Mouse (Mus musculus): ENCODE results near the gene Otop1.

Gene Otop1

DNA sequence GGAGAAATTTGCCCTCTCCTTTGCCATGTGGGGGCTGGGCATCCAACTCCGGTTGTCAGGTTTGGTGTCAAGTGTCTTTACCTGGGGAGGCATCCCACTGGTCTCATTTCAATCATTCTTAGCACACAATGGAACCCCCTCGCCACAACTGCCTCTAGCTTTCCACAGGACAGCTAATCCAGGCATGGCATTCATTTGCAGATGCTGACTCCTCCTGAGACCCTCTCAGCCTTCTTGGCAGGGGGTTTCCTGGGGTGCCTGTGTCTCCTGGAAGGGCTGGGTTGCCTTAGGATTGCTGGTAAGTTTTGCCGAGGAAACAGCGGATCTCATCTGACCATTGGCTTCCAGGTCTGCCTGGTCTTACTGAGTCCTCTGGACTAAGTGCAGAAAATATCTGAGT lies at the start of gene Otop1:
Gene Otop1, plus strand, starts transcription at position 202 of the 400 bp plus-strand sequence.
- no peak for DNase-seq (ENCODE audit: low spot score in 2 of 2)

DNA sequence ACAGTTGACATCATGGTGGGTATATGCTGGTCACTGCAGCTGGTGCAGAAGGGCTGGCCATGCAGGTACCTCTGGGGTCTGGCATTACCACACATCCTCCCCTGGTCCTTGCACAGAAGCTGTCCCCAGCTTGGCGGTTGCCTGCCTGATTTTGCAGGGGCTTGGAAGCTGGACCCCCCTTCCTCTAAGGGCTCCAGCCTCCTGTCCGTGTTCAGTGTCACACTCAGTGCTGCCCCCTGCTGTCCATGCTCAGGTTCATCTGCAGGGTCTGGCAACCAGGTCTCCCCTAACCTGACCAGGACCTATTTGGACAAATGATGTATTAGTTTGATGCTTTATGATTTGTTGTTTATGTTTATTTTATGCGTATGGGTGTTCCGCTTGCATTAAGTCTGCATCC lies 40.4 kb upstream of the Otop1 start:
- peak; percentile 31 to 65 for DNase-seq (ENCODE audit: low spot score in 2 of 2)

DNA sequence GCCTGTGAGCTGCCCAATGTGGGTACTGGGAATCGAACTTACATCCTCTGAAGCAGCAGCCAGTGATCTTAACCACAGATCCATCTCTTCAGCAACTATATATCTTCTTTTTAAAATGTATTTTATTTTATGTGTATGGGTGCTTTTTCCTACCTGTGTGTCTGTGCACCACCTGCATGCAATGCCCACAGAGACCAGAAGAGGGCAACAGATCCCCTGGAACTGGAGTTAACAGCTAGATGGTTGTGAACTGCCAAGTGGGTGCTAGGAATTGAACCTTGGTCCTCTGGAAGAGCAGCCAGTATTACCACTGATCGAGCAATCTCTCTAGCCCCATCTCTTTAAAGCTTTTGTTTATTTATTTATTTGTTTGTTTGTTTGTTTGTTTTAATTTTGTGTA lies 39.1 kb upstream of the Otop1 start:
- DNase-seq (ENCODE audit: low spot score in 2 of 2), result no peak

DNA sequence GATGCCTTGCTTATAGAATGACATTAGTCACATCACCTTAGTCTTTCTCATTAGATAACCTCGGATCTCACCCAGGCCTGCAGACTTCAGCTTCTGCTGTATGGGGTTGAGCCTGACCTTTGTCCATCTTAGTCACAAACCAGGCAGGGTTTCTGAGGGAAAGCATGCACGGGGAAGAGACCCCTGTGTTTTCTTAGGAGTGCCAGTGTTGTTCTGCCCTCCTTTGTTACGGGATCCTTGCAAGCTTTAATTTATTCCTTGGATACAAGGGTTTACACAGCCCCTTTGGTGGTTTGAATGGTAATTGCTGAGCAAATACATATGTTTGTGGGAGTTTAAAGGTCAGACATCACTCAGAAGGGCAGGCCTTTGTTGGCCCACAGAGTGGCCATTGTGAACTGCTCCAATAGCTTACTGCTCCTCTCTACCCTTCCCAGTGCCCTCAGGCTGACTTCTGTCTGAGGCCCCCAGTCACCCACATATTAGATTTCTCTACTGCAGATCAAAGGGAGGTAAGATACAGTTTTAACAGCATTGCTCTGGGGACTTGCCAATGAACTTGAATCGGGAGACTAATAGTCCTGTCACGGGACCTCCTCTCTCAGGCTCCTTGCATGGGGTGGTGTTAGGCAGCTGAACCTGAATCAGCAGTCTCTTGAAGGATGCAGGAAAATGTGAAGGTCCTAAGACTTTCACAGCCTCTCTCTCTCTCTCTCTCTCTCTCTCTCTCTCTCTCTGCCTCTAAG lies 34.9 kb upstream of the Otop1 start:
- DNase-seq (ENCODE audit: low spot score in 2 of 2), result no peak

DNA sequence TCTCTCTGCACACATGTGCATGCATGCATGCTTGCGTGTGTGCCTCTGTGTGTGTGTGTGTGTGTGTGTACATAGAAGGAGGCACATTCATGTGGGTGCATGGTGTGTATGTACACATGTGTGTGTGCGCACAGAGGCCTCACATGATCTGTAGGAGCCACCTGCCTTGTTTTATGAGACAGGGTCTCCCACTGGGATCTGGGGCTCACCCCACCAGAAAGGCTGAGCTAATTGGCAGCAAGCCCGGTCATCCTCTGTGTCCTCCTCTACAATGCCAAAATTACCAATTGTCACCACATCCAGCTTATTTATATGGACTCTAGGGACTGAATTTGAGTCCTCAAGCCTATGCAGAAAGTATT lies 34.3 kb upstream of the Otop1 start:
- DNase-seq (ENCODE audit: low spot score in 2 of 2), result no peak

DNA sequence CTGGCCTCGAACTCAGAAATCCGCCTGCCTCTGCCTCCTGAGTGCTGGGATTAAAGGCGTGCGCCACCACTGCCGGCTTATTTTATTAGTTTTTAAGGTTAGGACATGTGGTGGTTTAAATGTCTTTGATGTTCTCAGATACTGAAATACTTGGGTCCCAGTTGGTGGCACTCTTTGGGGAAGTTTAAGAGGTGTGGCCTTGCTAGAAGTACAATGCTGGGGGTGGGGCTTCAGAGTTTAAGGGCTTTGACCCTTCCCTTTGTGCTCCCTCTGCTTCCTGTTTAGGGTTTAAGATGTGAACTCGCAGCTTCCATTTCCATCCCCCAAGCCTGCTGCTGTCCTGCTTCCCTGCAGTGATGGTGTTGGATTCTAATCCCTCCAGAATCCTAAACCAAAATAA lies 33.8 kb upstream of the Otop1 start:
- no peak for DNase-seq (ENCODE audit: low spot score in 2 of 2)

DNA sequence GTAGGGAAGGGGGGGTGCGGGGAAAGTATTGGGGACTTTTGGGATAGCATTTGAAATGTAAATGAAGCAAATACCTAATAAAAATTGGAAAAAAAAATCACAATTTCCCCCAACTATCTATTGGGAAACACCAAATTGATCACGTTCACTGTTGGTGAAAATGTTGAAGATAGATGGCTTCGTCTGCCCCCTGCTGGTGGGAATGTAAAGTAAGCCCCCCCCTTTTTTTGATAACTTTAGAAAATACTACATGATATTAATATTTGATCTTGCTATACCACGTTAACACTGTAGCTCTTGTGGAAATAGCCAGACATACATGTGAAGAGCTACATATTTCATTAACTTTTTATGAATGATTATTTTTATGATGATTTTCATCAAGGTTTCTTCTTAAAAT lies 20.6 kb upstream of the Otop1 start:
- DNase-seq (ENCODE audit: low spot score in 2 of 2), result no peak

DNA sequence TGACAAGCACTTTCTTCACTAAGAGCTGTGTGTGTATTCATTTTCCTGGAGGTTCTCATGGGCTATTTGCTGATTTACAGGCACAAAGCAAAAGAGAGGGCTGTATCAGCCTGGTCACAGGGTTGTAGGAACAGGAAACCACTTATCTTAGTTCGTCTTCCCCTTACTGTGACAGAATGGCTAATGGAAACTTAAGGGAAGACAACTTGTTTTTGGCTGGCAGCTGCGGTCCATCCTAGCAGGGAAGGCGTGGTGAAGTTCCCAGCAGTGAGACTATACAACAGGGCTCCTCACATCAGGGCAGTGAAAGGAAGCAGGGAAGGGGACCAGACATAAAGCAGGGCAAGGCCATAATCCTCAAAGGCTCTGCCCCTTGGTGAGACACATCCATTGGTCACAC lies 20.1 kb upstream of the Otop1 start:
- no peak for DNase-seq (ENCODE audit: low spot score in 2 of 2)

DNA sequence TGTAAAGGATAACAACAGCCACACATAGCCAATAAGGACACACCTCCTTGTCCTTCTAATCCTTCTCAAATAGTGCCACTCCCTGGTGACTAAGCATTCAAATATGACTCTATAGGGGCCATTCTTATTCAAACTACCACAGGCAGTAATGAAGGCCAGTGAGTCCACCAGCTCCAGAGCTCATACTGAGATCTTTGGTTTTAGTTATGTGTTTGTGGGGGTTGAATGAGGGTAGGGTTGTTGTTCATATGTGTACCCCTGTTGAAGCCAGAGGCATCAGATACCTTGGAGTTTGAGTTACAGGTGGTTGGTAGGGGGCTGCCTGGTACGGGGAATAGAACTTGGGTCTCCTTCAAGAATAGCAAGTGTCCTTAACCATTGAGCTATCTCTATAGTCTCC lies 19.2 kb upstream of the Otop1 start:
- no peak for DNase-seq (ENCODE audit: low spot score in 2 of 2)

DNA sequence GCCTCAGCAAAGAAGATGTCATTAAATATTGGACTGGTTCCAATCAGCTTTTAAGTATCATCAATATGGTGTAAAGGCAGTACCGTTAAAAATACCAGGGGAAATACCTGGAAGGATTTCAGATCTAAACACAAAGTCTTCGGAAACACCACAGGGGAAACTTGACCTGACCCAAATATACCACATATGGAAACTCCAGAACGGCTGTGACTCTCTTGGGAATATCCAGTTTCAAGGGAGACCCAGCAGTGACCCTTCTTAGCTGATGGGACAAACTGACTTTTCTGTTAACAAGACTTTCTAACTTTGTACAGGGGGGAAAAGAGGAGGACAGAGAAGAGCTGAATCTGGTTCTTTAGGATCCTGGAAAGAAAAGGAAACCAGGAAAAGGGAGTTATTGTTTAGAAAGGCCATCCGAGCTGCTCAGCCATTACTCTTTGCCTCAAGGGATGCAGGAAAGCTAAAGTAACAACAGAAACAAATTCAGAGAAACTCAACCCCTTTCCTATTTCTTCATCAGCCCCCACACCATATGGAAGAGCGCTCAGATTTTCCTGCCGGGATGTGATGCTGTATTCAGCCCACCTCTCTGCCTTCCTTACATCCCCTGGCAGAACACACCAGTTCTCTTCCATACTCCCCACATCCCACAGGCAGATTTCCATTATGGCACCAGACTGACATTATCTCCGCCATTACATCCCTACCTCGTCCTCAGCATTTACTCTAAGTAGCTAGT lies 17.6 kb upstream of the Otop1 start:
- no peak for DNase-seq (ENCODE audit: low spot score in 2 of 2)

DNA sequence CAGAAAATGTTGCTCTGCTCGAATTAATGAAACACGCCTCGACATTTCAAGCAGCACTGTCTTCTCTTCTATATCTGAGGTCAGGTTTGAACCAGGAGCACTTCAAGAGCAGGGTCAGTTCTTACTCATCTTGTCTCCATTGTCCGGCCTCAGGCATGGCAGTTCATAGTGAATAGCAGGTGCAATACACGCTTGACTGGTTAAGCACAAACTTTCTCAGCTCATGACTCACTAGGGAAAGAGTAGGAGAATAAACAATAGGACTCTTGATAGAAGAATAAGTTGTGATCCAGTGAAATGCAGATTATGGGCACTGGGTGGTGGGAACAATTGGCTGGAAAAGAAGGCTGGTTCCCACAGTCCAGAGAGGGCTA lies 17.0 kb upstream of the Otop1 start:
- DNase-seq (ENCODE audit: low spot score in 2 of 2), result no peak

DNA sequence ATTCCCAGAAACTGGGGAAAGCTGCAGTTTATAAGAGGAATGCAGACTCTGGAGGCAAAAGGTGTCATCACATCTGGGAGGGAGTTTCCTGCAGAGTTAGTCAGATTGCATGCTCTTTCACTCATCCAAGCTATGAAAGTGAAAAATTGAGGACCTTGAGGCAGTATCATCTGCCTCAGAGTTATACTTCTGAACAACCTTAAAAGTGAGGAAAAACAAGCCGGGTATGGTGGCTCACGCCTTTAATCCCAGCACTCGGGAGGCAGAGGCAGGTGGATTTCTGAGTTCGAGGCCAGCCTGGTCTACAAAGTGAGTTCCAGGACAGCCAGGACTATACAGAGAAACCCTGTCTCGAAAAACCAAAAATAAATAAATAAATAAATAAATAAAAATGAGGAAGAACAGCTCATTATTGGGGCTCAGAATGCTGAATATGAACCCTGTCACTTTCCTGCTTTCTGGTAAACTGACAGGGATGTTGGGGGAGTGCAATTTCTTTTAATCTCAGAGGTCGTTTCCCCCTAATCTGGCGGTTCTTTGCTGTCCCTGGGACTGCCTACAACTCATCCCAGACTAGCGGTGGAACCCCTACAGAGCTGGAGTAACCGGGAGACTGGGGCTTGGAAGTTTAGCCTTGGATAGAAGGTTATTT lies 16.2 kb upstream of the Otop1 start:
- peak in 1 of 2 experiments; percentile 8 for DNase-seq (ENCODE audit: low spot score in 2 of 2)

DNA sequence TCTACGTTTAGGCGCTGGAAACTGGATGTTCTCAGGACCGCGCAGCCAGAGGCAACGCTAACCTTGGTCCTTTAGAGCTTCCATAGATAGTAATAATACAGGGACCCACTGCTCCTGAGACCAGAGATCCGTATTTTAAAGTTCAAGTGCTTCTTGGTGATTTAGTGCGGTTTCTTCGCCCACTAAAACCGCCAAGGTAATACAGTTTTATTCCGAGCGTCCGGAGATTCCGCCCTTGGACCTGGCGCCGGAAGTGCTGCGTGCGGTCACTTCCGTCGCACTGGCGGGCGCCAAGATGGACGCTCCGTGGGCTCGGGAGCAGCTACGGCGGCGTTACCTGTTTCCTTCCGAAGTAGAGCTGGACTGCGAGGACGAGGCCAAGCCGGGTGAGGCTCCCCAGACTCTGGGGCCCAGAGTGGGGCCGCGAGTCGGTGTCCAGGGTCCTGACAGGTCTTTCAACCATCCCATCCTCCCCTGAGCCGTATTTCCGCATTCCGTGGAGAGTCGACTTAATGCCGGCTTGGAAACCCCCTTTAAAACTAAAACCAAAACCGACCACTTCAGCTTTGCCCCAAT lies 15.6 kb upstream of the Otop1 start, which contains the start of gene Tmem128:
Gene Tmem128, plus strand, starts transcription at position 79 of the 576 bp plus-strand sequence.
- peak; percentile 26 to 41 for DNase-seq (ENCODE audit: low spot score in 2 of 2)

DNA sequence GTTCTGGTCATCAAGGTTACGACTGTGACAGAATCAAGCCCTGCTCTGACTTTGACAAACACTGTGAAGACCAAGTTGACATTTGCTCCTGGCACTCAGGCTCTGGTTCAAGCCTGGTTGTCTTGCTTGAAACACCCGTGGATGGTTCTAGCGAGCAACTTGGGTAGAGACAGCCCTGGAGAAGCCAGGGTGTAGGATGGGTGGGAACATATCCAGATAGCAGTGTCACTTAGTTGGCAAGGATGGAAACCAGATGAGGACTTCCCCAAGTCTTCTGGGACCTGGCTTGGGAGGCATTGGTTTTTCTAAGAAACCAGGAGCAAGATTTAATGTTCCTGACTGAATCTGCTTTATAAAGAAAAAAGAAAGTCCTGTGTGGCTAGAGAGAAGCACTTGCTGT lies 4.8 kb upstream of the Otop1 start:
- no peak for DNase-seq (ENCODE audit: low spot score in 2 of 2)

DNA sequence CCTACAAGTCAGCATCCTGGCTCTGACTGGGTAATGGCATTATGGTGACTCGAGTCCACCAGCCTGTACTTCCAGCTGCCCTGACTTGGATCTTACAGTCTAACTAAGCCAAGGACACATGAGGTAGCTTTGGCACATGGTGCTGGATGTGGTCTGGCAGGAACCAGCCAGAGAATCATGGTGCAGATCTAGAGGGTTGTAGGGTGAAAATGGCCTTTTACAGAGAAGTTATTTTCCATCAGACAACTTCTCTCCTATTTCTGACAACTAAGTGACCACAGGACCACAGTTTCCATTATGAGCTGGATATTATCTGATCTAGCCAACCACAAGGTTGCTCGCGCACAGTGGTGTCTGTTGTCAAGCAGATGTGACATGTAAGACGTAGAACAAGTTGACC lies 1.9 kb upstream of the Otop1 start:
- no peak for DNase-seq (ENCODE audit: low spot score in 2 of 2)

DNA sequence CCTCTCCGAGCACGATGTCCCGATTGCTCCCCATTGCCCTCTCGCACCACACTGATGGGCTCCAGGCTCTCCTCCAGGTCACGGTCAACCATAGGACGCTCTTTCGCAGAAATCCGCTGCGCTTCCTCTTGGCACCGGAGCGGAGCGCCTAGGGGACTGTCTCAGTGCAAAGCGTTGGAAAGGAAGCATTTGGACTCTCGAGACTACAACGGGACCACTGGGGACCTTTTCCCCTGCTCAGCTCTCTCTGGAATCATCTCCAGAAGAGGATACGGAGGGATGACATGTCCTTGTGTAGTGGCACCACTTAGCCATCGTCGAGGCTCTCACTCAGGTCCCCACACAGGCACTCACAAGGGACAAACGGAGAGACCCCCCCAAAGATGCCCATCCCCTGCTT lies 679 bp downstream of the Otop1 start:
- no peak for DNase-seq (ENCODE audit: low spot score in 2 of 2)

DNA sequence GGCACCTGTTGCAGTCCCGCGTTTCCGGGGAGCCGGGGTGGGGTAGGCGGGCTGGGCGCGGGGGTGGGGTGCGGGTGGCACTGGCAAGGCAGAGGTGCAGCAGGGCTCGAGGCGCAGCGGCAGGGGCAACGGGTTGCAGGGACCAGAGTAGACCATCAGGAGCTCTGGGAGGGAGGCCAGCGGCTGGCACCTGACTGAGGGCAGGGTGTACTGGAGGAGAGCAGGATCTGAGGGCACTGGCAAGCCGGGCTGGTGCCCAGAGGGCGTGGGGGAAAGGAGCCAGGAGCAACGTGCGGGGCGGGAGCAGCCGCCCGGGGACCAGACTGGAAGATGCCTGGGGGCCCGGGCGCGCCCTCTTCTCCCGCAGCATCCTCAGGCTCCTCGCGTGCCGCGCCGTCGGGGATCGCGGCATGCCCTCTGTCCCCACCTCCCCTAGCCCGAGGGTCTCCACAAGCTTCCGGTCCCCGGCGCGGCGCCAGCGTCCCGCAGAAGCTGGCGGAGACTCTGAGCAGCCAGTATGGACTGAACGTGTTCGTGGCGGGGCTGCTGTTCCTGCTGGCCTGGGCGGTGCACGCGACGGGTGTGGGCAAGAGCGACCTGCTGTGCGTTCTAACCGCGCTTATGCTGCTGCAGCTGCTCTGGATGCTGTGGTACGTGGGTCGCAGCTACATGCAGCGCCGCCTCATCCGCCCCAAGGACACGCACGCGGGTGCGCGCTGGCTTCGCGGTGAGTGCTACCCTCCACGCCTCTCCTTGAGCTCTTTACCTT lies 1.5 kb downstream of the Otop1 start:
- no peak for DNase-seq (ENCODE audit: low spot score in 2 of 2)

DNA sequence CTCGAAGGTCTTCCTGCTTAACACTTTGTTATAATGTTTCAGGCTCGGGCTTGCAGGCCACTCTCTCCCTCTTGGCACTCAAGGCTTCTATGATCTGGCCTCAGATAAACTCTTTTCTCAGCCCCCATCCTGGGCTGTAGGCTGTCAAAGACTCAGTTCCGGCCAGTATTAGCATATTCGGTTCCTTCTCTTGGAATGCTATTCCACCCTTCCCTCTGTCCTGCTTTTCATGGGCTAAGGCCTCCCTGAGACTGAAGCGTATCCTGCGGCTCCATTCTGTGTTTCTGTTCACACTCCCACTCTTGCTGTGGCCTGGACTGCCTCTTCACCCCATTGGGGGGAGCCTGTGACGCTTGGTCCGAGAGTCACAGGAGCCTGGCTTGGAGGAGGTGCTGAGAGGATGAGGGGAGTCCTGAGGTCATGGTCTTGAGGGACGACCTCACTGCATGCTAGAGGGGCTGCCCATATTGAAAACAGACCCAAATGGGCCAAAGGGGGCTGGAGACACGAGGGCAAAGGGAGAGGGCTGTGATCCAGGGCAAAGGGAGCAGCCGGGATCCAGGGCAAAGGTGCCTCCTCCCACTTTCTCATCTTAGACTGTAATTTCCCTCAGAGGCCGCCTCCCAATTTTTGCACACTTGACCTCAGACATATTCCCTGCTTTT lies 2.3 kb downstream of the Otop1 start:
- no peak for DNase-seq (ENCODE audit: low spot score in 2 of 2)

DNA sequence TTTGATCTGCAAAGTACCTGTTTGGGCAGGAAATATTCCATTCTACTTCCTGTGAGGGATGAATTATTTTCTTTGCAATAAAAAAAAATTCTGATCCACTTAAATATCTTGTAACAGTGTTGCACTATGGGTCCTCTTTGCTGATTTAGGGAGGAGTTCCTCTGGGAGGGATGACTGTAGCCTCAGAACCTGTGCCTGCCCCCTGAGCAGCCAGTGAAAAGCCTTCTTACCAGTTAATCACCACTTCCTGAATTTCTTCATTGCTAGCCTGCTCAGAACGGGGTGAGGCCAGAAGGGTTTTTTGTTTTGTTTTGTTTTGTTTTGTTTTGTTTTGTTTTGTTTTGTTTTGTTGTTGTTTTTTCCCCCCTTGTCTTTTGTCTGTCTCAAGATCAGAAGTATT lies 4.3 kb downstream of the Otop1 start:
- DNase-seq (ENCODE audit: low spot score in 2 of 2), result no peak

DNA sequence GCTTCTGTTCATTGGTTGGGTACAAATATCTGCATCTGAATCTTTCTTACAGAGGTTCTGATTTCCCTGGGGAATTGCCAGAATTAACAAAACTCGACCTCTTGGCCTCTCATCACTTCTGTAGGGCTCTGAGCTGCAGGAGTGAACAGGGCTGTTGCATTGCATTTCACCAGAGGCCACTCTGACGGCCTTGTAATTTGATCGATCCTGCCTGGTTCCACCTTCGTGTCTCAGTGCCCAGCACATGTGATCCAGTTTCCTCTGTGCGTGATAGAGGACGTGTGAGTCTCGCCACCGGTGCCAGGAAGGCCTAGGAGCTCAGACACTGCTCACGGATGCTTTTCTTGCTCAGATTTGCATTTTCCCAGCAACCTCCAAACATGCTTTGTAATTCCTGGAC lies 10.0 kb downstream of the Otop1 start:
- no peak for DNase-seq (ENCODE audit: low spot score in 2 of 2)

DNA sequence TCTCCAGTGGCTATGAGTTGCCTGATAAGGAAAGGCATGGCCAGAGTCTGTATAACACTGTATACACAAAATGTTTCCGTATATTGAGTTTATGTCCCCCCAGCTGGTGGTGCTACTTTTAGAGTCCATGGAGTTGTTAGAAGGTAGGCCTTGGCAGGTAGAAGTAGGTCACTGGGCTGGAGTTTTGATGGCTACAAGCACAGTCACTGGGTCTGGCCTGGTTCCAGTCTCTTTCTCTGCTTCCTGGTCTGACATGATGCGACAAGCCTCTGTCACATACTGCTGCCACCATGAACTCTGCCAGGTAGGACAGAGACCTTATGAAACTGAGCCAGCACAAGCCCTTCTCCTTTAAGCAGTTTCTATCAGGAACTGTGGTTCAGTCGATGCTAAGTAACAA lies 12.7 kb downstream of the Otop1 start:
- no peak for DNase-seq (ENCODE audit: low spot score in 2 of 2)

Measured in thymus, postnatal 10 days (tissue).